Mouse (Mus musculus): ENCODE data around the gene Rab5a.

Rab5a gene

DNA sequence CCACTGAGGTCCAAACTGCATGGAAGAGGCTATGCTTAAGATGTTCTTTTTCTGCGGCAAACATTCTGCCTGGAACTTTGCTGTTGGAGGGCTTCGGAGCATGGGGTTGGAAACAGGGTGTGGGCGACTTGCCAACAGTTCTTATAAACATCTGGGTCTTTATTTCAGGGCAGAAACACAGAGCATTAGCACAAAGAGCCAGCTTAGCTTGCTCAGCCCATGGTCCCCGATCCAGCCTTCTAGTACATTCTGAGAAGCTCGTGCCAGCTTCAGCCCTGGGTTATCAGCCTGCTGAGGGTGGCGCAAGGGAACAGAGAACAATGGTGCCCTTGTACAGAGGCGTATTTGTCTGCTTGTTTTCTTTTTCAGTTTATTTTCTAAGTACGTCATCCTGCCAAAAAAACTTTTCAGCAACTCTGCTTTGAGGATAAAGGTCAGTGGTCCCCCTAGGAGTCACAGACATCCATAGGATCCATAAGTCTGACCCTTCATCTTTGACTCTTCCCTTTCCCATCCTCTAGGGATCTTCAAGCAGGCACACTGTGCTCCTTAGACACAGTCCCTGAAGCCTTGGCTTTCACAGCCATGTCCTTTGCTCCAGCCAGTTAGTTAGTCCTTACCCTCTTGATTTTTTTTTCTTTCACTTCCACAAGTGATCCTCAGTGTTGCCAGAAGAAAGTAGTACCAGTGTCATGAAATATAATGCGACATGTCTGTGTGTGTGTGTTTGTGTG is 64.7 kb downstream of the Rab5a start:
- CTCF ChIA-PET, result no interaction called here

DNA sequence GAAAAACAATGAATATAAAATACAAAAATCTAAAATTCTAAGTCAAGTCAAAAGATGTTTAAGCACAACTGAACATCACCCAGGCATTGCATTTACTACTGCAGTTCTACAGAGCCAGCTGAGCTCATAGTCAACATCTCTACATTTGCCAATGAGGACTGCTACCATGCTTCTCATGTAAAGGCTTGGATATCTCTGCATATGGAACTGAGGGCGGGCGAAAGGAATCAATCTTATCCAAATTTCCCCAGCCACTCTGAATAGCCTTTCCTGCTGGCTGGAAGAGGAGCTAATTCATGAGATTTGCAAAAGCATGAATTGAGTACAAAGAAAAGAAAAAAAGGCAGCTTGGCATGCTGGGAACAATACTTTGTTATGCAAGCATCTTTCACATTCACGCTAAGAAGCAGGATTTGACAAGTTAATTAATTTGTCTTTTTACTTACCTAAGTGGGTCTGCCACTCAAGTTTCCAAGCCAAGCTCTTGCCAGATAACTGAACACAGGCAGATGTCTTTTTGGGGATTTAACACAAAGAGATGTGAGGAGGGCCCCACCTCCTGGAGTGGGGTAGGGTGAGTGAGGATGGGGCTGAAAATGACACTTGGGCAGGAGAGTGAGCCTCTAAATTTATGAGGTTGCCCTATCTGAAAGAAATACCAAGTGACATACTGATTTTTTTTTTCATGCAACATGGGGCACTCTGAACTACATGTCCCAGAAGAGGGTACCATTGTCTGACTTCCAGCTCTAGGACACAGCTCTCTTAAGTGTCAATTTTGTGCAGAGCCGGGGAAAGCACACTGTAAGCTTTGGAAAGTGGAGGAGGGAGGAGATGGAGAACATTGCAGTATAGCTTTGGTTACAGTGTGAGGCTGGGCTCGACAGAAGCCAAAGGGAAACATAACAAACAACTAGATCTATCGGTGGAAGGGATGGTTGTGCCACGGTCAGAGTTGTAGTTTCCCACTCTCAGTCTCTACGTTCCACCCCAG is 72.6 kb downstream of the Rab5a start:
- CTCF ChIA-PET, result no interaction called here

DNA sequence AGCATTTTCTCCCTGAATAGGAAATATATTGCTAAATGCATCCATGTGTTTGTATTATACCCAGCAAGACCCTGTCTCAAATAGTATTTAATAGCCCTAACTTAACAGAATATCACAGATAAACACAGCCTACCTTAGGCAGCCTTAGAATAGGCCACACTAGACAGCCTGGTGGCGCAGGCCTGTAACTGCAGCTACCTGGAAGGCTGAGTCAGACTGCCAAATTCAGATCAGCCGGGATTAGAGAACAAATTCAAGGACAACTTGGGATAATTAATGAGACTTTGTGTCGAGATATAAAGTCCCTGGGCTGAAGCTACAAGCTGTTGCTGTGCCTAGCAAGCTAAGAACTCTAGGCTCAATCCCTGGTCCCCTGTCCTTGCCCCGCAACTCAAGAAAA is 75.1 kb downstream of the Rab5a start:
- CTCF ChIA-PET, result no interaction called here

DNA sequence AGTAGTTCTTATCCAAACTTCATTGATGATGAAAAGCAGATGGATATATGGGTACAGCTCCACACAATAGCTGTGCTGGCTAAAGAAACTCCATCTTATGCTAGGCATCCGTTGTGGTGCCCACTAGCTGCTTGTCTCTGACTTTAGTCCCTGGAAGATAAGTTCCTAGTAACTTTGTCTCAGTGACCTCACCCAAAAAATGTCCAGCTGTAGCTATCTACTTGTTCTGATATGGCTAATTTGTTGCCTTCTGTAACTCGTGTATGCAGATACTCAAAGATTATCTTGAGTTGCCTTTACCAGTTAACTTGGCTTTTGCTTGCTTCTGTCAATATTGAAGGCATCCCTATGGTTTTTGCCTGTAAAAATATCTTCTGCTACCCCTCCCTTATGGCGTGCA is 75.8 kb downstream of the Rab5a start:
- CTCF ChIA-PET, result interaction anchor here (0.7 kb wide), 1 partner anchor 42 kb away, joined by 11 read pairs; no protein-coding TSS in a partner anchor

All from spleen, embryonic (tissue).